Mouse (Mus musculus) cerebellum, adult 8-10 months (tissue): Measurements from ENCODE around the gene Cdc25b.

Source experiments
- DNase-seq: peaks from one replicate; pipeline ENCODE4 v3.0.0; 2022

Gene Cdc25b

GRCm38 (mm10) chr2:131186771-131187601 is at the start of gene Cdc25b, which contains the start of gene Spef1:
TSS of gene Cdc25b (plus strand) at chr2:131186949.
TSS of gene Spef1 (minus strand) at chr2:131187282.
- DNase-seq = peak; percentile 78

GRCm38 (mm10) chr2:131138296-131138695 is 48.5 kb upstream of the Cdc25b start:
- no peak for DNase-seq

GRCm38 (mm10) chr2:131138760-131139159 is 48.0 kb upstream of the Cdc25b start:
- no peak for DNase-seq

GRCm38 (mm10) chr2:131139287-131139686 is 47.5 kb upstream of the Cdc25b start:
- DNase-seq = no peak

- no peak for DNase-seq
Measured at GRCm38 (mm10) chr2:131139886-131140532, 46.7 kb upstream of the Cdc25b start.

- no peak for DNase-seq
Measured at GRCm38 (mm10) chr2:131140533-131140905, 46.2 kb upstream of the Cdc25b start.

- DNase-seq = no peak
Measured at GRCm38 (mm10) chr2:131141336-131141986, 45.3 kb upstream of the Cdc25b start.

GRCm38 (mm10) chr2:131142592-131142991 is 44.2 kb upstream of the Cdc25b start:
- no peak for DNase-seq

GRCm38 (mm10) chr2:131143007-131143780 is 43.6 kb upstream of the Cdc25b start:
- no peak for DNase-seq

GRCm38 (mm10) chr2:131145121-131145520 is 41.6 kb upstream of the Cdc25b start:
- no peak for DNase-seq

- no peak for DNase-seq
Measured at GRCm38 (mm10) chr2:131145536-131145935, 41.2 kb upstream of the Cdc25b start.

- DNase-seq = no peak
Measured at GRCm38 (mm10) chr2:131146193-131147042, 40.3 kb upstream of the Cdc25b start.

GRCm38 (mm10) chr2:131147043-131147365 is 39.7 kb upstream of the Cdc25b start:
- no peak for DNase-seq

- no peak for DNase-seq
Measured at GRCm38 (mm10) chr2:131148353-131149253, 38.1 kb upstream of the Cdc25b start.

- no peak for DNase-seq
Measured at GRCm38 (mm10) chr2:131149254-131149578, 37.5 kb upstream of the Cdc25b start.

- no peak for DNase-seq
Measured at GRCm38 (mm10) chr2:131152166-131152730, 34.5 kb upstream of the Cdc25b start.

GRCm38 (mm10) chr2:131154036-131154435 is 32.7 kb upstream of the Cdc25b start:
- no peak for DNase-seq

- no peak for DNase-seq
Measured at GRCm38 (mm10) chr2:131156987-131157386, 29.8 kb upstream of the Cdc25b start.

- no peak for DNase-seq
Measured at GRCm38 (mm10) chr2:131159491-131159910, 27.2 kb upstream of the Cdc25b start.

GRCm38 (mm10) chr2:131159938-131160581 is 26.7 kb upstream of the Cdc25b start, which contains the start of gene 1700037H04Rik:
TSS of gene 1700037H04Rik (minus strand) at chr2:131160081.
- peak; percentile 94 for DNase-seq
